Mouse (Mus musculus): ENCODE measurements around the gene Hsd17b1.

Gene Hsd17b1

DNA sequence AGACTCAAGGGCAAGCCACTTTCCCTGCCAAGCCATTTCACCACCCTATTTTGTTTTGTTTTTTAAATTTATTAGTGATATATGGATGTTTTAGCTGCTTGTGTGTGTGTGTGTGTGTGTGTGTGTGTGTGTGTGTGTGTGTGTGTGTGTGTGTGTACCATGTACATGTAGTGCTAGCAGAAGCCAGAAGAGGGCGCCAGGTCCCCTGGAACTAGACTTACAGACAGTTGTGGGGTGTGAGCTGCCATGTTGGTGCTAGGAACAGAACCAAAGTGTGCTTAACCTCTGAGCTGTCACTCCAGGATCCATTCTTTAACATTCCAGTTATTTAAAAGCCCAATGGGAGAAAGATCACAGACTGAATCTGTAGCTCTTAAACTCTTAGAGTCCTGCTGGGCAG lies 48.9 kb downstream of the Hsd17b1 start:
- DNase-seq (ENCODE audit: extremely low spot score): no peak

DNA sequence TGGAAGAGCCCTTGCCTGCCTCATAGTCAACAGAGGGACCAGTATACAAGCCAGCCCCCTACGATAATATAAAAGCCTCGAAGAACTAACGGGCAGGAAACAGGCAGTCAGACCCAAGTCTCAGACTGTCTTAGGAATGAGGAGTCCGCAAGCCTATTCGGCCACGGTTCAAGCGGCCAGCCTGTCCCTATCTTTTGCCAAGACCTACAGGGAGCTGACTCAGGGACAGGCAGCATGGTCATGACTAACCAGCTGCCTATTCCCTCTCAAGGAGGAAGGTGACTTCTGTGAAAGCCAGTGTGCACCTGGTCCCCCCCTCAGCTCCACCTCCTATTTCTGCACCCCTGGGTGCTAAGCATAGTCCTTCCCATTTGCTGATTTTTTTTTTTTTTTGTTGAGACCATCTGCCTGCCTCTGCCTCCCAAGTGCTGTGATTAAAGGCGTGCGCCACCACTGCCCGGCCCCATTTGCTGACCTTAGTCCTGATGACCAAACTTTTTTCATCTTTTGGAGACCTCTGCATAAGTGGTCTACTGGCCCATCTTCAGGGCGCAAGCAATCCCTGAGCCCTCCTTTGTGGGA lies 50.9 kb downstream of the Hsd17b1 start:
- no peak for DNase-seq (ENCODE audit: extremely low spot score)
